Mouse (Mus musculus) hindbrain, postnatal 0 days (tissue): ENCODE measurements around the gene Ldlrad3. TPM values are rescaled to one million over a fixed set of nuclear protein-coding genes. Genes with fewer than 3 reads are reported as not detected.

ENCODE experiments used
- ATAC-seq: fragments of 200-750 bp; cut with Nextera tagmentation; 2 replicates; pipeline ENCODE4 v1.8.0; 2017; ENCODE audit warnings: mild to moderate bottlenecking, moderate TSS enrichment, moderate library complexity
- DNase-seq: peaks from one replicate; pipeline ENCODE4 v3.0.0-alpha.2; 2015; ENCODE audit warnings: low spot score
- H3K27ac ChIP-seq: fragments of 300-500 bp; sonication (generic); 2 replicates; pipeline ENCODE4 v1.5.1; 2014; ENCODE audit warnings: mild to moderate bottlenecking
- H3K27me3 ChIP-seq: fragments of 300-500 bp; sonication (generic); 2 replicates; pipeline ENCODE4 v1.6.1; 2014; ENCODE audit warnings: low read length, mixed read lengths; ENCODE audit not compliant: insufficient read depth
- H3K36me3 ChIP-seq: fragments of 300-500 bp; sonication (generic); 2 replicates; pipeline ENCODE4 v1.6.1; 2014; ENCODE audit warnings: low read length, mixed read lengths; ENCODE audit not compliant: insufficient read depth
- H3K4me1 ChIP-seq: fragments of 300-500 bp; sonication (generic); 2 replicates; pipeline ENCODE4 v1.6.1; 2014; ENCODE audit warnings: antibody characterized with exemption, low read length, mixed read lengths; ENCODE audit not compliant: insufficient read depth
- H3K4me2 ChIP-seq: fragments of 300-500 bp; sonication (generic); 2 replicates; pipeline ENCODE4 v1.6.1; 2014; ENCODE audit warnings: low read depth, mild to moderate bottlenecking, low read length, moderate library complexity, mixed read lengths
- H3K4me3 ChIP-seq: fragments of 300-500 bp; sonication (generic); 2 replicates; pipeline ENCODE4 v1.5.1; 2014; ENCODE audit warnings: low read length
- H3K9ac ChIP-seq: fragments of 300-500 bp; sonication (generic); replicated peaks from 2 replicates; pipeline ENCODE4 v1.6.1; 2014; ENCODE audit warnings: mild to moderate bottlenecking, low read length, moderate library complexity, mixed read lengths
- H3K9me3 ChIP-seq: fragments of 300-500 bp; sonication (generic); 2 replicates; pipeline ENCODE4 v1.6.1; 2016; ENCODE audit warnings: low read length, mixed read lengths
- CTCF ChIP-seq: IDR thresholded peaks from 2 replicates; pipeline ENCODE4 v1.5.1; 2016; ENCODE audit warnings: antibody characterized with exemption, control low read depth, low read depth
- WGBS: fragments of 180-500 bp; shearing (Covaris S2); extraction: QIAGEN DNeasy Blood & Tissue Kit; methylation state at CpG from one replicate; pipeline ENCODE4 v1.1.7; 2014; 5-methylcytosine and 5-hydroxymethylcytosine counted together
- polyA plus RNA-seq: library from polyadenylated mRNA; unstranded; fragments of >200 nt; fragmentation: Nextera tagmentation; extraction: Ambion mirVana; gene quantifications from 2 replicates; pipeline ENCODE4 v1.2.1, GENCODE M21; 2015
- total RNA-seq: library from RNA; depleted of rRNA; stranded (reverse); fragments of >200 nt; gene quantifications from 2 replicates; pipeline ENCODE4 v1.2.3, GENCODE M21; 2014

Ldlrad3 gene
- total and polyA plus RNA-seq, 2 experiments from 2014 or later, result 21.6 to 32.4 TPM

GRCm38 (mm10) chr2:102091516-102092350 is 94.5 kb downstream of the Ldlrad3 start:
- H3K9me3 ChIP-seq, result no peaks in the 10 kb centered on the region
- no peak overlapping the region for H3K27ac ChIP-seq
- WGBS, result 18% methylated on average over 8 of the region's 8 CpGs
- H3K9ac ChIP-seq, result no peak overlapping the region
- peak; percentile 88 for TF ChIP-seq CTCF
- H3K36me3 ChIP-seq, result no peaks in the 10 kb centered on the region
- peak; percentile 78 for ATAC-seq
- no peak overlapping the region for H3K4me2 ChIP-seq
- H3K4me3 ChIP-seq, result no peak overlapping the region
- peak; percentile 91 for DNase-seq
- no peaks in the 10 kb centered on the region for H3K27me3 ChIP-seq
- peaks cover 19% of the 10 kb centered on the region for H3K4me1 ChIP-seq

DNA sequence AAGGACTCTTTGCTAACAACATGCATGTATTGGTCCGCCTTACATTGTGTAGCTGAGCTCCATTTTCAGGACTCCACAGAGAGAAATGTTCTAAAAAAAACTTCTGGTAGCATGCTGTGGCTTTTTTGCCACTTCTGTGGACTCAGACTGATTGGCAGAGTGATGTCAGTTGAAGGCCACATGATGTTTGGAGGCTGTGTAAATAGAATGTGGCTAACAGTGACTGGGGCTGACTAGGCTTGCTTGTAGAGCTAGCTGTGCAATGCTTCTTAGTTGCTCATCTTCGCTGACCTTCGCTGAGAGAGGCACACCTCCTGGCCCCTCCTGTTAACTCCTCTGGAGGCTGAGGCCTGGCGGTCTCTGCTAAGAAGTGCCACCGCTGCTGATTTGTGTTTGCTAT is 98.4 kb downstream of the Ldlrad3 start:
- Histone ChIP-seq H3K4me1 (peaks cover 11% of the 10 kb centered on the region), H3K9me3 (no peaks in the 10 kb centered on the region), H3K36me3 (no peaks in the 10 kb centered on the region), H3K4me3 (no peak overlapping the region), H3K9ac (no peak overlapping the region), H3K4me2 (no peak overlapping the region), H3K27ac (no peak overlapping the region), H3K27me3 (no peaks in the 10 kb centered on the region)
- TF ChIP-seq CTCF, result no peak
- no peak for DNase-seq
- no peak for ATAC-seq
- WGBS, result 93% methylated on average over 5 of the region's 5 CpGs

GRCm38 (mm10) chr2:102086583-102086982 is 99.6 kb downstream of the Ldlrad3 start:
- Histone ChIP-seq H3K36me3 (no peaks in the 10 kb centered on the region), H3K9ac (no peak overlapping the region), H3K4me1 (no peaks in the 10 kb centered on the region), H3K27ac (no peak overlapping the region), H3K4me3 (no peak overlapping the region), H3K4me2 (no peak overlapping the region), H3K27me3 (no peaks in the 10 kb centered on the region), H3K9me3 (no peaks in the 10 kb centered on the region)
- no peak for DNase-seq
- WGBS, result 96% methylated on average over 23 of the region's 23 CpGs
- ATAC-seq, result no peak
- no peak for TF ChIP-seq CTCF

- no peak overlapping the region for H3K4me3 ChIP-seq
- H3K27me3 ChIP-seq, result no peaks in the 10 kb centered on the region
- H3K36me3 ChIP-seq, result no peaks in the 10 kb centered on the region
- H3K9ac ChIP-seq, result no peak overlapping the region
- no peak for ATAC-seq
- H3K4me1 ChIP-seq, result no peaks in the 10 kb centered on the region
- H3K27ac ChIP-seq, result no peak overlapping the region
- TF ChIP-seq CTCF, result no peak
- DNase-seq, result no peak
- no peaks in the 10 kb centered on the region for H3K9me3 ChIP-seq
- H3K4me2 ChIP-seq, result no peak overlapping the region
Measured at GRCm38 (mm10) chr2:102082782-102083181, 103.4 kb downstream of the Ldlrad3 start.

GRCm38 (mm10) chr2:102077554-102077953 is 108.6 kb downstream of the Ldlrad3 start:
- H3K4me3 ChIP-seq, result no peak overlapping the region
- DNase-seq, result peak; percentile 87
- peak; percentile 71 for ATAC-seq

GRCm38 (mm10) chr2:102076237-102076636 is 109.9 kb downstream of the Ldlrad3 start:
- Histone ChIP-seq H3K27ac (no peak overlapping the region), H3K36me3 (no peaks in the 10 kb centered on the region), H3K27me3 (no peaks in the 10 kb centered on the region), H3K4me1 (no peaks in the 10 kb centered on the region), H3K9me3 (no peaks in the 10 kb centered on the region), H3K4me2 (no peak overlapping the region), H3K4me3 (no peak overlapping the region), H3K9ac (no peak overlapping the region)
- DNase-seq, result no peak
- WGBS, result 95% methylated on average over 6 of the region's 6 CpGs
- no peak for ATAC-seq
- no peak for TF ChIP-seq CTCF

More at GRCm38 (mm10) chr2:102077554-102077953, 108.6 kb downstream of the Ldlrad3 start:
- Histone ChIP-seq H3K27me3 (no peaks in the 10 kb centered on the region), H3K9ac (no peak overlapping the region), H3K9me3 (no peaks in the 10 kb centered on the region), H3K4me2 (no peak overlapping the region), H3K27ac (no peak overlapping the region), H3K36me3 (no peaks in the 10 kb centered on the region), H3K4me1 (no peaks in the 10 kb centered on the region)
- WGBS, result 43% methylated on average over 4 of the region's 4 CpGs
- TF ChIP-seq CTCF, result peak; percentile 85
